Mouse (Mus musculus) liver, embryonic 14.5 days (tissue): ENCODE results near the gene 1500009L16Rik. TPM values are rescaled to one million over a fixed set of nuclear protein-coding genes. Genes with fewer than 3 reads are reported as not detected.

Experiments
- ATAC-seq: fragments of 200-750 bp; cut with Nextera tagmentation; 2 replicates; pipeline ENCODE4 v1.8.0; 2017; ENCODE audit warnings: moderate number of reproducible peaks, mild to moderate bottlenecking, moderate library complexity; ENCODE audit not compliant: insufficient read depth
- DNase-seq, 3 experiments: peaks; one replicate each; pipeline ENCODE4 v3.0.0-alpha.2; 2012 to 2013; ENCODE audit warnings: low read depth in 3 of 3, low spot score in 3 of 3
- H3K27ac ChIP-seq: fragments of 300-500 bp; sonication (generic); 2 replicates; pipeline ENCODE4 v1.5.1; 2014; ENCODE audit warnings: moderate library complexity, mild to moderate bottlenecking, control low read depth, inconsistent platforms
- H3K27me3 ChIP-seq: fragments of 300-500 bp; sonication (generic); 2 replicates; pipeline ENCODE4 v1.6.1; 2014; ENCODE audit warnings: mild to moderate bottlenecking, low read length, moderate library complexity; ENCODE audit not compliant: control insufficient read depth, insufficient read depth
- H3K36me3 ChIP-seq: fragments of 300-500 bp; sonication (generic); replicated peaks from 2 replicates; pipeline ENCODE4 v1.6.1; 2014; ENCODE audit warnings: low read depth; ENCODE audit not compliant: control insufficient read depth, insufficient read depth
- H3K4me1 ChIP-seq, 2 experiments: fragments of 200-500 bp in 1 of 2; fragments of 300-500 bp in 1 of 2; sonication (generic) in 1 of 2; replicated peaks; 2 replicates each; pipeline ENCODE4 v1.6.1; 2012 to 2014; ENCODE audit warnings: antibody characterized with exemption in 1 of 2, inconsistent platforms in 1 of 2, low read length in 1 of 2; ENCODE audit not compliant: control insufficient read depth in 2 of 2, insufficient read depth in 2 of 2
- H3K4me2 ChIP-seq: fragments of 300-500 bp; sonication (generic); 2 replicates; pipeline ENCODE4 v1.6.1; 2014; ENCODE audit warnings: low read depth, mild to moderate bottlenecking, control low read depth, moderate library complexity
- H3K4me3 ChIP-seq, 2 experiments: fragments of 200-500 bp in 1 of 2; fragments of 300-500 bp in 1 of 2; sonication (generic) in 1 of 2; 2 replicates each; pipeline ENCODE4 v1.5.1; 2012 to 2014; ENCODE audit warnings: low read depth in 2 of 2, low read length in 2 of 2, mild to moderate bottlenecking in 2 of 2, control low read depth in 1 of 2, inconsistent platforms in 1 of 2, moderate library complexity in 1 of 2; ENCODE audit not compliant: insufficient read depth in 1 of 2
- H3K9ac ChIP-seq: fragments of 300-500 bp; sonication (generic); replicated peaks from 2 replicates; pipeline ENCODE4 v1.6.1; 2014; ENCODE audit warnings: mild to moderate bottlenecking, control low read depth, moderate library complexity
- H3K9me3 ChIP-seq: fragments of 300-500 bp; sonication (generic); 2 replicates; pipeline ENCODE4 v1.6.1; 2016; ENCODE audit warnings: low read length, mixed read lengths; ENCODE audit not compliant: control insufficient read depth
- CTCF ChIP-seq: IDR thresholded peaks from 2 replicates; pipeline ENCODE4 v1.5.1; 2016; ENCODE audit warnings: antibody characterized with exemption, low read depth, control low read depth
- EP300 ChIP-seq: IDR thresholded peaks from 2 replicates; pipeline ENCODE4 v1.6.1; 2016; ENCODE audit warnings: antibody characterized with exemption, low read depth
- WGBS: fragments of 180-500 bp; shearing (Covaris S2); extraction: QIAGEN DNeasy Blood & Tissue Kit; methylation state at CpG from one replicate; pipeline ENCODE4 v1.1.7; 2014; ENCODE audit not compliant: insufficient replicate concordance; 5-methylcytosine and 5-hydroxymethylcytosine counted together
- polyA plus RNA-seq, 2 experiments: library from polyadenylated mRNA; depleted of rRNA in 1 of 2; stranded (reverse) in 1 of 2; unstranded in 1 of 2; fragments of >200 nt; fragmentation: Nextera tagmentation in 1 of 2; extraction: Ambion mirVana in 1 of 2; gene quantifications; 2 replicates each; pipeline versions ENCODE4 v1.2.1 to v1.2.3; 2012 to 2014

1500009L16Rik gene
- polyA plus RNA-seq, 2 experiments: 0.63 to 1.2 TPM

DNA sequence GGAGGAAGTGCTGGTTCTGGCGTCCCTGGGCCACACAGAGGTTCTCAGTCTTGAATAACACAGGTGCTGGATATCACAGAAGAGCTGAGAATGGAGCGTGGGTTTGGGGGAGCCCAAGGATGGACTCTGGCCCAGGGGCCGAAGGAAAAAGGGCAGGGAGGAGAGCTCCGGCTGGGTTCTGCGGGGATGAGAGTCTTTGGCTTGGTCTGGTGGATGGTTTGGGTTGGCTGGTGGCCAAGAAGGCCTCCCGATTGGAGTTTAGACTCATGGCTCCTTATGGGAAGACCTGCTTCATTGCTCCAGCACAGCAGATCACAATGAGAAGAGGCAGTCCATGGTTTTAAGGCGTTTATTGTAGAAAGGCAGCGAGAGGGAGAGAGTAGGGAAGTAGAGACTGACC lies 84.6 kb downstream of the 1500009L16Rik start:
- TF ChIP-seq EP300 (no peak), CTCF (no peak)
- no peak overlapping the region for H3K27ac ChIP-seq
- no peaks in the 10 kb centered on the region for H3K9me3 ChIP-seq
- H3K27me3 ChIP-seq: no peaks in the 10 kb centered on the region
- ATAC-seq (no peak), DNase-seq (no peak)
- H3K4me3 ChIP-seq: no peak overlapping the region
- H3K4me1 ChIP-seq: peaks cover 0 to 4% of the 10 kb centered on the region in 2 experiments; a peak in 2 of 4 replicates
- WGBS: 75% methylated on average over 8 of the region's 8 CpGs
- H3K36me3 ChIP-seq: no peaks in the 10 kb centered on the region
- H3K4me2 ChIP-seq: no peak overlapping the region
- no peak overlapping the region for H3K9ac ChIP-seq

Other genes starting within 250 kb of the 1500009L16Rik start
- 0.10 and 0.16 TPM in 2 replicates for gene Aldh1l2, start 188.7 kb upstream of the 1500009L16Rik start, polyA plus RNA-seq (2012; rRNA removed)
- gene Aldh1l2, start 188.7 kb upstream of the 1500009L16Rik start, polyA plus RNA-seq (2014; fragmentation: Nextera tagmentation; extraction: Ambion mirVana): 0.06 TPM in 1 of 2 replicates, not detected in the other
- 1.8 and 2.7 TPM in 2 replicates for gene Washc4, start 179.1 kb upstream of the 1500009L16Rik start, polyA plus RNA-seq (2012; rRNA removed)
- 9.6 TPM in 2 replicates for gene Washc4, start 179.1 kb upstream of the 1500009L16Rik start, polyA plus RNA-seq (2014; fragmentation: Nextera tagmentation; extraction: Ambion mirVana)
- 4.6 and 6.9 TPM in 2 replicates for gene Appl2, start 74.1 kb upstream of the 1500009L16Rik start, polyA plus RNA-seq (2012; rRNA removed)
- 5.4 and 8.7 TPM in 2 replicates for gene Appl2, start 74.1 kb upstream of the 1500009L16Rik start, polyA plus RNA-seq (2014; fragmentation: Nextera tagmentation; extraction: Ambion mirVana)